Mouse (Mus musculus) right cerebral cortex, postnatal 25 days (tissue): Measurements from ENCODE around the gene Slc25a28.

ENCODE experiments used
- DNase-seq: peaks from one replicate; pipeline ENCODE4 v3.0.0; 2022

The Slc25a28 gene

DNA sequence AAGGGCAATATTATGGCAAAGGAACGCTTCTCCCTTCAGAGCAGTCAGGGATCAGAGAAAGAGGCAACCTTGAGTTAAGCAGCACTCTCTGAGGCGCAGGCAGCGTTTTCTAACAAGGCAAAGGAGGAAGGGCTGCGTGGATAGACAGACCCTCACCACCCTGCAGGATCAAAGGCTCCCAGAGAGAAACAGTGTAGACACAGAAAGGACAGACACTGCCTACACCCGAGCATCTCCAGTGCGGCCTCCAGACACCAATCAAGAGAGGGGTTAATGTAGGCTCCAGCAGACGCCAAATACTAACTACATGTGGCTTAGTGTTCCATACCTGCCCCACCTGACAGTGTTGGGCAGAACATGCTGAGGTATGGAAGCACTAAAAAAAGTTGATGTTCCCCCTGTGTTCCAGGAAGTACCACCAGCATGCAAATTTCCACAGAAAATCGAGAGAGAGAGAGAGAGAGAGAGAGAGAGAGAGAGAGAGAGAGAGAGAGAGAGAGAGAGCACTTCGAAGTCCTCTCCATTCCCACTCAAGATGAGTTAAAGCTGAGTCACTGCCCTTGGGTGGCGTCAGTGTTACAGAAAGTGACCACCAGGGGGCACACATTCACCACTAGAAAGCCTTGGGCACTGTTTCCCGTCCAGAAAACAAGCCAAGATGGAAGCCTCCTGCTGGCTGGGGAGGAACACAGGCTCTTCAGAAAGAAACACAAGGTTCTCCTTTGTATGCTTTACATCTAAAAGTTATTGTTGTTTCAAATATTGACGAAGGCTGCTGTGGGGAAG is 44.0 kb downstream of the Slc25a28 start:
- DNase-seq = no peak

DNA sequence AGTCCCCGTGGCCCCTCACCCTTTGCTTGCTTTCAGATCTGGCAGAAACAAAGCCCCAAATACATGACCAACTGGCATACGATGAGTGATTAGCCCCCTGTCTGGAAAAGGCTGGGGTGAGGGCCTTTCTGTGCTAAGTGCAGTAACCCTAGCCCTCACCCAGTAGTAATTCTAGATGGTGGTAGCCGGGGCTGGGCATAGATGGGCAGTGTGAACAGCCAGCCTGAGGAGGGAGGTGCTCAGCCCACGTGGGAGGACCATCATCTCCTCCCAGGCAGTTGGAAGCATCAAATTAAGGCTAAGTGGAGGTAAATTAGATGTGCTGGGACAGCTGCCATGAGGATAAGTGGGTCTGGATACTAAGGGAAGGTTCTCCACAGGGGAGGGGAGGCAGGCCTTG is 45.6 kb downstream of the Slc25a28 start:
- no peak for DNase-seq

DNA sequence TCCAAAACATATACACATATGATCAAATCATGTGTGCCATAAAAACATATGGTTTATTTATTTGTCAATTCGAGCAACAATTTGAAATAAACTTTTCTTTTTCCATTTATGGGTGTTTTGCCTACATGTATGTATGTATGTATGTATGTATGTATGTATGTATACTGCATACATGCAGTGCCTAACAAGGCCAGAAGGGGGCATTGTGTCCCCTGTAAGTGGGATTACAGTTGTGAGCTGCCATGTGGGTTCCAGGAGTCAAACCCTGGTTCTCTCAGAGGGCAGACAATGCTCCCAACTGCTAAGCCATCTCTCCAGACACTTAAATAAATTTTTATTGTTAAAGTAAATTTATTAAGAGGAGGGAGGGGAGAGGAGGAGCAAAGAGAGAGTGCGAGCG is 47.3 kb downstream of the Slc25a28 start:
- DNase-seq = no peak

DNA sequence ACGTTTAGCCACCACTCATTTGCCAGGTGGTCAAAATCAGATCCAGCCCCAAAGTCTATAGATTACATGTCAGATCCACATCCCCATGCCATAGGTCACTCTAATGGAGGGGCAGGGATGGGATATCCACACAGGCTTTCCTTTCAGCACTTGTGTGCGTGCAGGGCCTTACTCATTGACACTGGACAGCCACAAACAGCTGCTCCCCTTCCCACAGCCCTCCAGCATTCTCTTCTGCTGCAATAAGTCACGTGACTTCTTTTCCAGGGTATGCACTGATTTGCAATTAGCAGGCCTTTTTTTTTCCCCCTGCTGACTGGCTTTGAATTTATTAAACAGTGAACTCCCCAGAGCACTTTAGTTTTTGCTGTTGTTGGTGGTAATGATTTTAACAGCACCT is 48.5 kb downstream of the Slc25a28 start:
- DNase-seq = no peak

DNA sequence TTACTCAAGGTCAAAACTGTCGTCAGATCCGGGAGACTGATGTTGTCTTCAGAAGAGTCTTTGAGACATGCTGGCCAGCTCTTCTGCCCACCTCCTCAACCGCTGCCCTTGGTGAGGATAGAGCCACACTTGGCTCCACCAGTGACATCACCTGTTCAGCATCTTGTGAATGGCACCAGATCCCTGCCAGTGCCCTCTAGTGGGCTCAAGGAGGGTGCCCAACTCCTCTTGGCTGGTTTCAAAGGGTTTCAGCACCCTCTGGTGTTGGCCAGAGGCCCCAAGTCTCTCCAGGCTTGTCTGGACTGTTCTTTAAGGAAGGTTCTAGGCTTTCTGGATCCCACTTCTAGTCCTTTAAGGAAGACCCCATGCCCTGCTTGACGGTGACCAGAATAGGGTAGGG is 50.8 kb downstream of the Slc25a28 start:
- no peak for DNase-seq

DNA sequence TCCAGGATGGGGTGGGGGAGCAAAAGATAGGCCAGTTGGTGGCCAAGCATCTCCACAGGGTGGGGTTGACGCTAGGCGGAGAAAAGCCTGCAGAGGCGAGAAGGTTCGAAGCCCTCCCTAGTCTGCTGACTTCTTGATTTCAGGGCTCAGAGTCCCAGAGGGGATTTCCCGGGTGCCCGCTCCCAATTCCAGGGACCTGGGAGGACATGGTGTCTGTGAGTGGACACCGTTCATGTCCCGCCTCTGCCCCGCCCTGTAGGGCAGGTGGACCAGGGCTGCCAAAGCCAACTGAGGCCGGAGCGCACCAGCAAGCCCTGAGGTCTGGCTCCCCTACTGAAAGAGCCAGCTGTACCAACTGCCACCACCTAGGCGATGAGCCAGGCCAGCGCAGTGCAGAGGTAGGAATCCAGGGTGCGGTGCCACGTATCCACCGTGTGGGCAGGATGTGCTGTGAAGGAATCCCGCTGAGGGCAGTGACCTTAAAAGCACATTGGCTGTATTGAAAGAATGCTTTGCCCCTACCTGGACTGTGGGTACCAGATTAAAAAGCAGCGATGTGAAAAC is 54.7 kb downstream of the Slc25a28 start:
- no peak for DNase-seq

DNA sequence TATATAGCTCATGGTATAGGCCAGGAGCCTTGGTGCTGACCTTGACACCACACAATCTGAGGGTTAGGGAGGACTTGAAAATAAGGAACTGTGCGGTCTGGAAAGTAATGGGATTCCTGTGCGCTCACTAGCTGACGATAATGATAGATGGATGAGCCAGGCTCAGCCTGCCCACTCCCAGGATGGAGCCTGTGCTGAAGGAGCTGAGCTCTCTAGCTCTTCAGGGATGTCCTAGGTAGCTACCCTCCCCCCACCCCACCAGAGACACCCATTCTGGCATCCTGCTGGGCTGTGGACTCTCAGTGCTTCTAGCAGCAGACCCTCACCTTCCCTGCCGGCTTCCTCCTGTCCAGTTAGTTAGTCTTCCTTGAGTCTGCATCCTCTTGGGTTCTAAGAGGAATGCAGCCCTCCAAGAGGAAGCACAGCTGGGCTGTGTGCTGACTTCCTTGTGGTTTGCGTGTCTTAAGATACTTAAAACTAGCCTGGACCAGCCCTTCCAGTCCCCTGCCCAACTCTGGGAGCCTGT is 56.1 kb downstream of the Slc25a28 start:
- DNase-seq = no peak

DNA sequence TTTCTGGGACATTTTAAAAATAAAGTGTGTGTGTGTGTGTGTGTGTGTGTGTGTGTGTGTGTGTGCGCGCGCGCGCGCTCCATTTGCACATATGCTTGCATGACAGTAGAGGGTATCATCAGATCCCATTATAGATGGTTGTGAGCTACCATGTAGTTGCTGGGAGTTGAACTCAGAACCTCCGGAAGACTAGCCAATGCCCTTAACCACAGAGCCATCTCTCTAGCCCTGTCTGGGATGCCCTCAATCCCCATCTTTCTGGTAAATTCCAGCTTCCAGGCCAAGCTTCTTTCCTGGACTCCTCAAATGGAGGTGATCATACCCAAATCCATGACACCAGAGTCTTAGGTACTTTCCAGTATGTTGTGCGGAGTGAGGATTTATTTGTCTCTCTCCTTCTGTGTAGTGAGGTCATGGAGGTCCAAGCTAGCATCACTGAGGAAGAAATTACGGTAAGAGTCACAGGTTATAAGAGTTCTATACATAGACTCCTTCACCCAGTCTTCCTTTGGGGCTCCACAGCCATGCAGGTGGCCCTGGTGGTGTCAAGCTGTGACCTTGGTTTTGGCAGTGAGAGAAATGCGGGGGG is 56.8 kb downstream of the Slc25a28 start:
- no peak for DNase-seq

DNA sequence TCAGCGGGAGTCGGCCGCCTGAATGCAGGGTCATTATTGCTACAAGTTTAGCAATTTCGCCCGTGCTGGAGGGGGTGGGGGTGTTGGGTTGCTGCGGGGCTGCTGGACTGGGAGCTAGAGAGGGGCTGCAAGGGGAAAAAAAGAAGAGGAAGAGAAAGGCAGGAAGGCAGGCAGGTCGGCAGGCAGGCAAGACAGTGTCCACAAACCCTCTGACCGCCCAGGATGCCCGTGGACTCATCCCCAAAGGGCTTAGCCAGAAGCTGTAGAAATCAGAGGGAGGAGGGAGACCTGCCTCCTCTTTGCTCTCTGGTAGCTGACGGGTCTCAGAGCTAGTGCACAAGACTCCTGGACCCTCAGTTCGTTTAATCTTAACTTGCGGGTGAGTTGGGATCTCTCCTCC is 57.8 kb downstream of the Slc25a28 start:
- no peak for DNase-seq

DNA sequence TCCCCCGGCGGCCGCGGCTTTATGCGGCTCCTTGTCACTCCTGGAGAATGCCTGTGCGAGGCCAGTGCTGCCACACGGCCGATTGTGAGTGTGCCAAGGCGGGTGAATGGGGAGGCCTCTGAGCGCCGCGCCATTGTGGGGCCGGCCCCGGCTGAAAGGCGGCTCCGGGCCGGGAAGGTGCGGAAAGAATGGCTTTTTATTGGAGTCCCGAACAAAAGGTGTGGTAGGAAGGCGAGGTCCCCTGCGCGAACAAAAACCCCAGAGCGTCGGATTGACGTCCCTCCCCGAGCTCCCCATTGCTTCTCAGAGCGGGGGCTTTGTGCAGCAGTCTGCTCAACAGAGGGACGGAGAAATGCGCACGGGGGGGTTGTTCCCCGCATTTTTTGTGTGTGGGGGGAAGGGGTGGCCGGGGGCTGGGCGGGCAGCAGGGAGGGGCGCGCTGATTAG is 58.2 kb downstream of the Slc25a28 start:
- no peak for DNase-seq

DNA sequence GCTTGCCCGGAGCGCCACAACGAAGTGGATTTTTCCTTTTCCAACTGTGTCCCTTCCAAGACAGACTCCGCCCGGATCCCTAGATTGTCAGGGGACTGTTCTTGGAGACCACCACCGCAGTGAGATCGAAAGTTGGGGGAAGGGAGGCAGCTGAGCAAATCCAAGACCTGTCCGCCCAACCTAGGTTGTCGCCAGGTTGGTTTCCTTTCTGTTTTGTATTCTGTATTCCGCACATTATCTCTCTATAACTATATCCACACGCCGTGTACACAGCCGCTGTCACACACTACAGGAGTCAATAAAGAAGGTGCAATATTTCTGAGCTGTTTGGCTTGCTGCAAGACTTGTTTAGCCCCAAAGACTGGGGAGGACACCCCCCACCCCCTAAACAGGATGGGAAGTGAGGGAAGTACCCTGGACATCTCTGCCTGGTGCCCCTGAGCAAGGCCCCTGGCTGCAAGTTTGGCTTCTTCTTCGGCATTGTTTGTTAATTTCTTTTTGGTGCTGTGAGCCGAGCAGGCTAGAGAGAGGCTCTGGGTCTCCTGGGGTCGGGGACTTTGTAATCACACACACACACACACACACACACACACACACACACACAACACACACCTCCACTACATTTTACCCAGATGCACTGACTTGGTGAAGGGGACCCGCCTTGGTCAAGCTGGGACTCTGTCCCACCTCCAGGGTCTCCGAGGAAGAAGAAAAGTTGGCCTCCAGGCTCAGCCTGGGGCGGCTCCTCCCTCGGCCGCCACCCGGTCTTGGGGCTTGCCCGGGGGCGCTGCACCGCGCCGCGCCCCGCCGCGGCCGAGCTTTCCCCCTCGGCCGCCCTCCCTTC is 58.9 kb downstream of the Slc25a28 start:
- no peak for DNase-seq

DNA sequence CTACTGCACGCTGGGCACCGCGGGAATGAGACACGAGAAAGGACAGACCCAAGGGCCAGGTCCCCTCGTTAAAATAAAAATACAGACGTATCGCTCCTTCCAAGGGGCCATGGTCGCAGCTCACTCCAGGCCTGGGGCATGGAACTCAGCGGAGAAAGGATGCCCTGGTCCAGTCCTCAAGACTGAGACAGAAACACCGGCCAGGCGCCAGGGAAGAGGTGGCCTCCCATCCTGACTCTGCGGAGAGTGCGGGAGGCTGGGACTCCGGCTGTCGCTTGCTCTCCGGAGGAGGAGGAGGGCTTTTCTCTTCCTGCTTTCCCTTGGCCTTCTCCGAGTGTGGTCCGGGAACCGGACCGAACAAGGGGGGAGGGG is 59.6 kb downstream of the Slc25a28 start:
- no peak for DNase-seq

DNA sequence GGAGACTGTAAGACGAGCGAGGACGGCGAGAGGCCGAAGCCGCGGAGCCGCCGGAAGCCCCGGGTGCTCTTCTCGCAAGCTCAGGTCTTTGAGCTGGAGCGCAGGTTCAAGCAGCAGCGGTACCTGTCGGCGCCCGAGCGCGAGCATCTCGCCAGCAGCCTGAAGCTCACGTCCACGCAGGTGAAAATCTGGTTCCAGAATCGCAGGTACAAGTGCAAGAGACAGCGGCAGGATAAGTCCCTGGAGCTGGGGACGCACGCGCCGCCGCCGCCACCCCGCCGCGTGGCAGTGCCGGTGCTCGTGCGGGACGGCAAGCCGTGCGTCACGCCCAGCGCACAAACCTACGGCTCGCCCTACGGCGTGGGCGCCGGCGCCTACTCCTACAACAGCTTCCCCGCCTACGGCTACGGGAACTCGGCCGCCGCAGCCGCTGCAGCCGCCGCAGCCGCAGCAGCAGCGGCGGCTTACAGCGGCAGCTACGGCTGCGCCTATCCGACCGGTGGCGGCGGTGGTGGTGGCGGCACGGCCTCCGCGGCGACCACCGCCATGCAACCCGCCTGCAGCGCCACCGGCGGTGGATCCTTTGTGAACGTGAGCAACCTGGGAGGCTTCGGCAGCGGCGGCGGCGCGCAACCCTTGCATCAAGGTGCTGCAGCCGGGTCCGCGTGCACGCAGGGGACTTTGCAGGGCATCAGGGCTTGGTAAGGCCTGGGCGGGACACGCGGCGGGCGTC is 60.2 kb downstream of the Slc25a28 start:
- no peak for DNase-seq
